Mouse (Mus musculus): ENCODE measurements around the gene Tmem53.

The Tmem53 gene

GRCm38 (mm10) chr4:117251801-117252316 lies at the start of gene Tmem53, which contains the start of gene Armh1:
Gene Tmem53, plus strand, starts transcription at chr4:117251951.
Gene Armh1, minus strand, starts transcription at chr4:117252125.
- DNase-seq (ENCODE audit: inconsistent age in 2 of 2, low spot score in 1 of 2), result peak; percentile 96 to 98

- DNase-seq (ENCODE audit: inconsistent age in 2 of 2, low spot score in 1 of 2), result peak; percentile 51 to 87
These were observed 49.4 kb upstream of the Tmem53 start for GRCm38 (mm10) chr4:117202046-117202991.

DNA sequence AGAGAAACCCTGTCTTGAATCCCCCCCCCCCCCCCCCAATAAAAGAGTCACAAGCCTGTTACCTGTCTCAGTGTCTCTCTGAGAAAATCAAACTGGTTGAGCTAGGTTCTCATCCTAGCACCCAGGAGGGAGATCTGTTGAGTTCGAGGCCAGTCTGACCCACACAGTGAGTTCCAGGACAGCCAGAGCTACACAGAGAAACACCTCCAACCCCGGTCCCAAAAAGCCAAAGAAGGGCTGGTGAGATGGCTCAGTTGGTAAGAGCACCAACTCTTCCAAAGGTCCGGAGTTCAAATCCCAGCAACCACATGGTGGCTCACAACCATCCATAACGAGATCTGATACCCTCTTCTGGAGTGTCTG lies 48.8 kb upstream of the Tmem53 start:
- DNase-seq (ENCODE audit: inconsistent age in 2 of 2, low spot score in 1 of 2), result no peak

GRCm38 (mm10) chr4:117209592-117209991 lies 42.2 kb upstream of the Tmem53 start:
- DNase-seq (ENCODE audit: inconsistent age in 2 of 2, low spot score in 1 of 2), result no peak

- peak; percentile 81 to 92 for DNase-seq (ENCODE audit: inconsistent age in 2 of 2, low spot score in 1 of 2)
These were observed 41.3 kb upstream of the Tmem53 start for GRCm38 (mm10) chr4:117210147-117211074.

DNA sequence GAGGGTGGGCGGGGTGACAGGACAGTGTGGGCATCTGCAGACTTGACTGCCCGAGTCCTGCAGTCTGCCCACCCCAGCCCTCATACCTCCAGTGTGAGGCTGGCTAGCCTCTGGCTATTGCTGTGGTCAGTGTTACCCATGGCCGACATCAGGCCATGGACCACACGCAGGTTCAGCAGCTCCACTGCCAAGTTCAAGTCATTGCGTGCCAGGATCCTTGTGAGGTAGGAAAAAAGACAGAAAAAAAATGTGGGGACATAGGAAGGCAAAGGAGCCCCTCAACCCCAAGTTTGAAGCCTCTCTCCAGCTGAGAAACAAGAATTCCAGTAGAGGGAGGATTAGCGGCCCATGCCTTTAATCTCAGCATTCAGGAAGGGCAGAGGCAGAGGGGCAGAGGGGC lies 37.5 kb upstream of the Tmem53 start:
- no peak for DNase-seq (ENCODE audit: inconsistent age in 2 of 2, low spot score in 1 of 2)

DNA sequence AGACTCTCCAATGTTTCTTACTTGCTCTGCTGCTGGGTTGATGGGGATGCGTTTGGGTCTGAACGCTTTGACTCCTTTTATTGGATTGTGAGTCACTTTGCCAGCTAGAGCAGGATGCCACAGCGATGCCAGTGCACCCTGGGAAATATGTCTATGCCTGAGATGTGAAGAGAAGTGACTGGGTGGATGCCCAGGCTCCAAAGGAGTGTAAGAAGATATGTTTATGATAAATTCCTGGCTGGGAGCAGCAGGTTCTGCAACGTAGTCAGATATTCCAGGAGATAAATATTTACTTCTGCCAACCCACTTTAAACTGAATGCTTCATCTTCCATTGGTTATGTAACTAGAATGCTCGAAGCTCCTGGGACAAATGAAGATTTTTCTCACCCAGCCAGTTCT lies 34.7 kb upstream of the Tmem53 start:
- DNase-seq (ENCODE audit: inconsistent age in 2 of 2, low spot score in 1 of 2), result no peak

GRCm38 (mm10) chr4:117218517-117219219 lies 33.1 kb upstream of the Tmem53 start:
- peak; percentile 51 to 75 for DNase-seq (ENCODE audit: inconsistent age in 2 of 2, low spot score in 1 of 2)

DNA sequence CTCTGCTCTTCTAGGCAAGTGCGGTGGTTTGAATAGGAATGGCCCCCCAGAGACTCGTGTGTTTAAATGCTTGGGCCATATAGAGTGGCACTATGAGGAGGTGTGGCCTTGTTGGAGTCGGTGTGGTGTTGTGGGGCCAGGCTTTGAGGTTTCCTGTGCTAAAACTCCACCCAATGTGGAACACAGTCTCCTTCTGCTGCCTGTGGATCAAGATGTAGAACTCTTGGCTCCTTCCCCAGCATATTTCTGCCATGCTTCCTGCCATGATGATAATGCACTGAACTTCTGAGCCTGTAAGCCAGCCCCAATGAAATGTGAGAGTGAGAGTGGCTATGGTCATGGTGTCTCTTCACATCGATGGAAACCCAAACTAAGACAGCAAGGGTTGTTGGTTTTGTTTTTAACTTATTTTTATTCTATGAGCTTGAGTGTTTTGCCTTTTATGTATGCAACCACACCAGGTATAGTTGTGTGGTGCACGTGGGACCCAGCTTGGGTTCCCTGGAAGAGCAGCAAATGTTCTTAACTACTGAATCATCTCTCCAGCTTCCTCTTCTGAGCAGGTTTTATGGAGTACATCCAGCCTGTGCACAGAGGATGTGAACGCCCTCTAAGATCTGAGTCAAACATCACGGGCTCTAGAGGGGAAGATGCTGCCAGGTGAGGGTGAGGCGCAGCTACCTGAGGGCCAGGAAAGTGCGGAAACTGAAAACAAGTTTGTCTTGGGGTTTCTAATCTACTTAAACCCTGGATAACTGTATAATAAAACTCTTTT lies 30.8 kb upstream of the Tmem53 start:
- DNase-seq (ENCODE audit: inconsistent age in 2 of 2, low spot score in 1 of 2), result no peak

- DNase-seq (ENCODE audit: inconsistent age in 2 of 2, low spot score in 1 of 2), result no peak
These were observed 29.9 kb upstream of the Tmem53 start for GRCm38 (mm10) chr4:117221836-117222235.

DNA sequence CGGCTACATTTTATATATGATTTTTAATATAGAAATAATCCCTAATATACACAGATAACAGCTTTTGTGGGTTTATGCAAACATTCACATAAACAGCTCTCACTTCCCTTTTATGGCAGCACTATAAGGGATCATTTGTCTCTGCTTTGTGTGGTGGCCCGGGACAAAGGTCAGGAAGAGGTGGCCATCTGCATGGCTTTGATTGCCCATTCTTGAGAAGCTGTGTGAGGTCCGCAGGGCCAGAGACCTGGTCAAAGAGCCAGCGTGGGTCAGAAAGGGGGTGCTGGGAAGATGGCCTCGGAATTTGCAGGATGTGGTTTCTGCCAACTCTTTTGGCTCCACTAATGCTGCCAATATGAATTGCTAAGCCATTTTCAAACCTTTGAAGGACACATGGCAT lies 28.8 kb upstream of the Tmem53 start:
- DNase-seq (ENCODE audit: inconsistent age in 2 of 2, low spot score in 1 of 2), result no peak

DNA sequence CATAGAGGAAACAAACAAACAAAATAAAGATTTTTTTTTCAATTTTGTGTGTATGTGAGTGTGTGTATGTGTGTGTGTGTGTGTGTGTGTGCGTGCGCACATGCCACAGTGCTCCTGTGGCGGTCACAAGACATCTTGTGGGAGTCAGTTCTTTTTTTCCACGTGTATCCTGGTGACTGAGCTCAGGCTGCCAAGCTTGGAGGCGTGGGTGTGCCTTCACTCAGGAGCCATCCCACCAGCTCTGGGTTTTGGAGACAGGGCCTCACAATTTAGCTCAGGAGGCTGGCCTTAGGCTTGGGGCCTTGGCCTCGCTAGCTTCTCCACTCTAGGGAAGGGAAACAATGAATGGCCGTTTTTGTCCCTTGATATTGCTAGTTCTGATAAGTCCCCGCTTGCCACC lies 27.6 kb upstream of the Tmem53 start:
- no peak for DNase-seq (ENCODE audit: inconsistent age in 2 of 2, low spot score in 1 of 2)

- DNase-seq (ENCODE audit: inconsistent age in 2 of 2, low spot score in 1 of 2), result no peak
These were observed 26.5 kb upstream of the Tmem53 start for GRCm38 (mm10) chr4:117225250-117225649.

DNA sequence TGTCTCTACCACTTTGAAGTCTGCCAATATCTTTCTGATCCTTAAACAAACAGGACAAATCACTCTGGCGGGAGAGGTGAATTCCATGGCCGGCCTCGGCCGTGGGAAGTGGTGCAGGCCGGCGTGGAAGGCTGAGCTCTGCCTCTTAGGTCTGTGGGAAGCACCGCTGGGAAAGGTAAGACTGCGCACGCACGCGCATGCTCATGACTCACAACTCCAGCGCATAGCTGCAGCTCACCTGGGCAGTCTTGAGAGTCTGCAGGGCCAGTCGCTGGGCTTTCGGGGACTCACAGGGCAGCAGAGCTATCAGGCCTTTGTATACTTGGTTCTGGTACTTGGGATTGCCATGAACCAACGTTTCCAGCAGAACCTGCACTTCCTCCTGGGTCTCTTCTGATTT lies 22.2 kb upstream of the Tmem53 start:
- DNase-seq (ENCODE audit: inconsistent age in 2 of 2, low spot score in 1 of 2), result no peak

- DNase-seq (ENCODE audit: inconsistent age in 2 of 2, low spot score in 1 of 2), result peak; percentile 25 to 47
These were observed 21.4 kb upstream of the Tmem53 start for GRCm38 (mm10) chr4:117230331-117230730.

DNA sequence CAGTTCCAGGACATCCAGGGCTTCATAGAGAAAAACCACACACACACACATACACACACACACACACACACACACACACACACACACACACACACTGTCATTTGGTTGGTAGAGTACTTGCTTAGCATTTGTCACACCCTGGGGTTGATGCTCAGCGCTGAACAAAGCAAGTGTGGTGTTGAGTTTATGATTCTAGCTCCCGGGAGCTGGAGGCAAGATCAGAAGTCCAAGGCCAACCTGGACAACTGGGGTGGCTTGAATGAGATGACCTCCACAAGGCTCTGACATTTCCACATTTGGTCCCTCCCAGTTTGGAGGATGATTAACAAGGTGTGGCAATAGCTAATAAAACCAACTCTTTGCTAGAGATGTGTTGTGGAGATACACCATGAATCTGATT lies 20.5 kb upstream of the Tmem53 start:
- DNase-seq (ENCODE audit: inconsistent age in 2 of 2, low spot score in 1 of 2), result peak in 1 of 2 experiments; percentile 74

DNA sequence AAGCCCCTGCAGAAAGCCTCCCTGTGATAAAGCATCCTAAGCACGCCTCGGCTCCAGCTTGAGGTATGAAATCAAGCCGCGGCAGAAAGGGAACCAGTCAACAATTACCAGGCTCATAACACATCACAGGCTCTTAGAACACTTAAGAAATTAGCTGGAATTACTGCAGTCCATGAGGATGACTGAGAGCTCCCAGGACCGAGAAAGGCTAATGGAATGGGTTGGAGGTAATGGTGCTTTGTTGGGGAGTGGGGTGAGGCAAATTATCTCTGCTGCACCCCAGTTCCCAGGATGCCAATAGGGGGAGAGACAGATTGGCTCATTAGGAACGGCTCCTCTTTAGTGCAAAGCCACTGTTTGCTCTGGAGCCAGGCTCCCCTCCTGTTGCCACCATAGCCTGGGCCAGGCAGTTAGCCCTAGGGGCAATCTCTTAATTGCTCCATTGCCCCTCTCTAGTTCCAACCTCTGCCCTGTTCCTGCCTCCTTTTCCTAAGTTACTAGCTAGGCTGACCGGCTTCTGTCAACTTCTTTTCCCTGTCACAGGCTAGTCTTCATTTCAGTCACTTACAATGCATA lies 17.5 kb upstream of the Tmem53 start:
- DNase-seq (ENCODE audit: inconsistent age in 2 of 2, low spot score in 1 of 2), result no peak

- no peak for DNase-seq (ENCODE audit: inconsistent age in 2 of 2, low spot score in 1 of 2)
These were observed 15.9 kb upstream of the Tmem53 start for GRCm38 (mm10) chr4:117235822-117236221.

DNA sequence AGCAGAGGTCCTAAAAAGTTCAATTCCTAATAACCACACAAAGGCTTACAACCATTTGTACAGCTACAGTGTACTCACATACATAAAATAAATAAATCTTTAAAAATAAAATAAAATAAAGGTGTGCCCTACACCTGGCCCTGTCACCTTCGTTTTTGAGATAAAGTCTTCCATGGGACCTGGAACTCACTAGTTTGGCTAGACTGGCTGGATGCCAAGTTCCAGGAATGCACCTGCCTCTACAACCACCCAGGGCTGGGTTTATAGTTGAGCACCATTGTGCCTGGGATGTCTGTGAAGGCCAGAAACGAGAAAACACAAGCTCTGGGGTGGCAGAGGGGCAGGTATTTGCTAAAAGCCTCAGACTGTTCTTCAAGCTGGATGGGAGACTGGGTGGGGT lies 12.6 kb upstream of the Tmem53 start:
- DNase-seq (ENCODE audit: inconsistent age in 2 of 2, low spot score in 1 of 2), result no peak

- DNase-seq (ENCODE audit: inconsistent age in 2 of 2, low spot score in 1 of 2), result peak; percentile 66 to 86
These were observed 10.9 kb upstream of the Tmem53 start for GRCm38 (mm10) chr4:117240867-117241266.
